Mouse (Mus musculus): ENCODE data around the gene Serpina3n. TPM values are rescaled to one million over a fixed set of nuclear protein-coding genes. Genes with fewer than 3 reads are reported as not detected.
"Not testable (repeated sequence)": the region's sequence is repeated elsewhere in the genome, so short reads cannot be mapped to it uniquely, and the experiment has no call there.

Serpina3n gene
- total and polyA plus RNA-seq, 2 experiments from 2014 or later: 6.7 to 12.1 TPM

- TF ChIP-seq CTCF (IDR thresholded peaks at IDR 0.05; ENCODE audit: low read depth): no peak
- no peak overlapping the region for H3K4me3 ChIP-seq (ENCODE audit: low read length)
- no peak overlapping the region for H3K4me2 ChIP-seq (ENCODE audit: low read depth, low read length)
- no peaks in the 10 kb centered on the region for H3K4me1 ChIP-seq (ENCODE audit: insufficient read depth, low read length)
- H3K27ac ChIP-seq: no peak overlapping the region
- no peaks in the 10 kb centered on the region for H3K27me3 ChIP-seq (ENCODE audit: insufficient read depth, low read length)
- no peak overlapping the region for H3K9ac ChIP-seq (replicated peaks; ENCODE audit: low read length)
- ATAC-seq (no peak), DNase-seq (ENCODE audit: low spot score) (no peak)
- no peaks in the 10 kb centered on the region for H3K9me3 ChIP-seq (ENCODE audit: low read length)
- no peaks in the 10 kb centered on the region for H3K36me3 ChIP-seq (ENCODE audit: insufficient read depth, low read length)
Observed at GRCm38 (mm10) chr12:104388477-104388876, 18.1 kb upstream of the Serpina3n start.

GRCm38 (mm10) chr12:104391057-104391456 lies 15.5 kb upstream of the Serpina3n start:
- not testable (repeated sequence) for H3K36me3 ChIP-seq (ENCODE audit: insufficient read depth, low read length); H3K9me3 ChIP-seq (ENCODE audit: low read length); ATAC-seq; H3K4me2 ChIP-seq (ENCODE audit: low read depth, low read length); H3K27me3 ChIP-seq (ENCODE audit: insufficient read depth, low read length); H3K9ac ChIP-seq (replicated peaks; ENCODE audit: low read length); H3K27ac ChIP-seq; H3K4me1 ChIP-seq (ENCODE audit: insufficient read depth, low read length); DNase-seq (ENCODE audit: low spot score); H3K4me3 ChIP-seq (ENCODE audit: low read length)
- 77% methylated on average over 2 of the region's 2 CpGs for WGBS

- Histone ChIP-seq H3K4me3 (ENCODE audit: low read length) (no peak overlapping the region), H3K4me2 (ENCODE audit: low read depth, low read length) (no peak overlapping the region), H3K36me3 (ENCODE audit: insufficient read depth, low read length) (no peaks in the 10 kb centered on the region), H3K9me3 (ENCODE audit: low read length) (no peaks in the 10 kb centered on the region), H3K4me1 (ENCODE audit: insufficient read depth, low read length) (no peaks in the 10 kb centered on the region), H3K27me3 (ENCODE audit: insufficient read depth, low read length) (no peaks in the 10 kb centered on the region), H3K9ac (replicated peaks; ENCODE audit: low read length) (no peak overlapping the region), H3K27ac (no peak overlapping the region)
- TF ChIP-seq CTCF (IDR thresholded peaks at IDR 0.05; ENCODE audit: low read depth): no peak
- no peak for DNase-seq (ENCODE audit: low spot score)
- WGBS: 80% methylated on average over 5 of the region's 5 CpGs
- no peak for ATAC-seq
Observed at GRCm38 (mm10) chr12:104403968-104404367, 2.6 kb upstream of the Serpina3n start.

DNA sequence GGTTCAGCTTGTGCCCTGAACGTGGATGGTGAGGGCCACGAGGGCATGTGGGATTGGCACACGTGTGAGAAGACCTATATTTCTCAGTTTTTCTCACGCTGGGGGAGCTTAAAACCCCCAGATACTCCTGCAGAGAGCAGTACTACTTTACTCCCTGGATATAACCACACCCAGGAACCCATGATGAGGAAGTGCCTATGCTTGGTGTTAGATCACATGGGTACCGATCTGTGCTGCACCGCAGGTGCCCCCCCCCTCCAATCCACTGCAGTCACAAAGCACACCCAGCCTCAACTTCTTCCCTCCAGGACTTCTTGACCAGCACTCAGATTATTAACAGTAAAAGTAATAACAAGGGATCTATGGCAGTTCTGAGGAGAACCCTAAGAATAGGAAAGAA lies 6.0 kb downstream of the Serpina3n start:
- 86% methylated on average over 6 of the region's 6 CpGs for WGBS

DNA sequence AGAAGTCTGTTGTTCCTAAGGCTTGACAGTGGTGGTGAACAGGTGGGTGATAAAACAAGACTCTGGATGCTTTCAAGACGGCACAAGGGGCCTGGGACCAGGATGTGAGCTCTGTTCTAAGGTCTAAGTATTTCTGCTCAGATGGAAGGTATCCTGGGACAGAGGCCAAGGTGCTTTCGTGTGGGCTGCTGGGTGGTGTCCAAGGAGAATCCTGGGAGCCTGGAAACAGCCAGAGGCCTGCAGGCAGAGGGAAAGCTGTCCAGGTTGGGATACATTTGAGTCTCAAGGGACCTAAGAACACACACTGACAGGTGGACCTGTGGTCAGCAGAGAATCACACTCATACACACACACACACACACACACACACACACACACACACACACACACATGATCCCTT lies 8.0 kb downstream of the Serpina3n start:
- no peak overlapping the region for H3K4me2 ChIP-seq (ENCODE audit: low read depth, low read length)
- no peak overlapping the region for H3K9ac ChIP-seq (replicated peaks; ENCODE audit: low read length)
- WGBS: 41% methylated on average over 2 of the region's 2 CpGs
- no peak overlapping the region for H3K27ac ChIP-seq
- ATAC-seq (no peak), DNase-seq (ENCODE audit: low spot score) (no peak)
- no peaks in the 10 kb centered on the region for H3K4me1 ChIP-seq (ENCODE audit: insufficient read depth, low read length)
- no peak overlapping the region for H3K4me3 ChIP-seq (ENCODE audit: low read length)
- H3K36me3 ChIP-seq (ENCODE audit: insufficient read depth, low read length): no peaks in the 10 kb centered on the region
- no peak for TF ChIP-seq CTCF (IDR thresholded peaks at IDR 0.05; ENCODE audit: low read depth)
- no peaks in the 10 kb centered on the region for H3K9me3 ChIP-seq (ENCODE audit: low read length)
- no peaks in the 10 kb centered on the region for H3K27me3 ChIP-seq (ENCODE audit: insufficient read depth, low read length)

More for the DNA sequence above, 6.0 kb downstream of the Serpina3n start:
- no peak for TF ChIP-seq CTCF (IDR thresholded peaks at IDR 0.05; ENCODE audit: low read depth)
- Histone ChIP-seq H3K9me3 (ENCODE audit: low read length) (no peaks in the 10 kb centered on the region), H3K4me1 (ENCODE audit: insufficient read depth, low read length) (no peaks in the 10 kb centered on the region), H3K27ac (no peak overlapping the region), H3K4me2 (ENCODE audit: low read depth, low read length) (no peak overlapping the region), H3K9ac (replicated peaks; ENCODE audit: low read length) (no peak overlapping the region), H3K36me3 (ENCODE audit: insufficient read depth, low read length) (no peaks in the 10 kb centered on the region), H3K27me3 (ENCODE audit: insufficient read depth, low read length) (no peaks in the 10 kb centered on the region), H3K4me3 (ENCODE audit: low read length) (no peak overlapping the region)
- ATAC-seq (no peak), DNase-seq (ENCODE audit: low spot score) (no peak)

DNA sequence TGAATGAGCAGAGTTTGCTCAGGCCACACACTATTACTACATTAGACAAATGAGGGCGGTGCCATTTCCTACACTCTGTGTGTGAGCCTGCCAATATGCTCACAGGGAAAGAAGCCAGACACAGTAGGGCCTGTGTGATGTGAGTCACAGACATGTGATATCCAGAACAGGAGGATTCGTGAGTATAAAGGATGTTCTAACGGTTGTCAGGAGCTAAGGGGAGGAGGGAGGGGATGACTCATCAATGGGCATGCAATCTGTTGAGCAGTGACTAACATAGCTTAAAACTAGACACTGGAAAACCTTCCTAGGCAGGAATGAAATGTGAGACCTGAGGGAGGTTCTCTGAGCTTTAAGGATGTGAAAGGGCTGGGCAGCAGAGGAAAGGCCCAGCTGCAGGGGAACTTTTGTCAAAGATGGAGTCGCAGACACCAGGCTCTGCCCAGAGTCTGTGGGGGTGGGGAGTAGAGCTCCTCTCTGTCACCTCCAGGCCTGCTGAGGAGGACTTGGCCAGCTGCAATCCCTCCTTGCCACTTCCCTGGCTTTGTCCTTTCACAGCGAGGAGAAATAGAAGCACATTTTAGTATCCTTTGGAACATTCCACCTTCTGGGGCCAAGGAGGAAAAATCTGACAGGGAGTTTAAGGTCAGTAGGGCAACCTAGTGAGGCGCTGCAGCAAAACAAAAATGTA lies 9.2 kb downstream of the Serpina3n start:
- Histone ChIP-seq H3K27me3 (ENCODE audit: insufficient read depth, low read length) (no peaks in the 10 kb centered on the region), H3K4me2 (ENCODE audit: low read depth, low read length) (no peak overlapping the region), H3K9ac (replicated peaks; ENCODE audit: low read length) (no peak overlapping the region), H3K4me1 (ENCODE audit: insufficient read depth, low read length) (no peaks in the 10 kb centered on the region), H3K4me3 (ENCODE audit: low read length) (no peak overlapping the region), H3K36me3 (ENCODE audit: insufficient read depth, low read length) (no peaks in the 10 kb centered on the region), H3K27ac (no peak overlapping the region), H3K9me3 (ENCODE audit: low read length) (no peaks in the 10 kb centered on the region)
- no peak for TF ChIP-seq CTCF (IDR thresholded peaks at IDR 0.05; ENCODE audit: low read depth)
- DNase-seq (ENCODE audit: low spot score) (peak; percentile 57), ATAC-seq (peak; percentile 68)
- 46% methylated on average over 6 of the region's 6 CpGs for WGBS

DNA sequence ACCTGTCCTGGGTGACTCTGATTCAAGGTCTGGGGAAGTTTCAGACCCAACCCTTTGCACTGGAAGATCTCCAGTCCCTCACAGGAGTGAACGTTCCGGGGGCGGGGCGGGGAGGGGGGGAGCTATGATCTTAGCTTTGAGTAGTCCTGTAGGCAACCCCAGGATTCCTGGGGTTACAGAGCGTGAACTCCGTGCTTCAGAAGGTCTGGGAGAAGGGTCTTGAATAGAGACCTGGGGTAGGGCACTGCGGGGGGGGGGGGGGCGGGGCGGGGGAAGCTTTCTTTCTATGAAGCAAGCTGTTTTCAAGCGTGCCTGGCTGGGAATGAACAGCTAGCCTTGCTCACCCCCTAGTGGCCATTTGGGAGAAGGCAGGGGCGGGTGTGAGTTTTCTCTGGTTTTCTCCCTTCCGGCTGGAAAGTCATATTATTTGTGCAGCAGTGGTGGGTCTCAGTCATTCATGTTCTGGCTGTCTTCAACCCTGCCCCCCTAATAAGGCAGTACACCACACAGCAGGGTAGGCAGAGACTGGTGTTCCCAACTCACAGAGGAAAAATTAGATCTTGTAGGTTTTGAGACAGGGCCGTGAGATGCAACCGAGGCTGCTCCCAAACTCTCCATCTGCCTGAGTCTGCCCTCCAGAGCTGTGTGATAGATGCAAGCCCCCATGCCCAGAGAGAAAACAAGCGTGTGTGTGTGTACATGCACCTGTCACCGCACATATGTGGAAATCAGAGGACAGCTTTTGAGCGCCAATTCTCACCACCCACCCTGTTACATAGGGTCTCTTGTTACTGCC lies 12.0 kb downstream of the Serpina3n start:
- Histone ChIP-seq H3K4me3 (ENCODE audit: low read length) (peak overlapping the region; percentile 26), H3K4me1 (ENCODE audit: insufficient read depth, low read length) (no peaks in the 10 kb centered on the region), H3K27ac (peak overlapping the region; percentile 51; the same call in 1 of the 2 replicates), H3K27me3 (ENCODE audit: insufficient read depth, low read length) (no peaks in the 10 kb centered on the region), H3K4me2 (ENCODE audit: low read depth, low read length) (peak overlapping the region; percentile 53), H3K9ac (replicated peaks; ENCODE audit: low read length) (no peak overlapping the region), H3K9me3 (ENCODE audit: low read length) (no peaks in the 10 kb centered on the region), H3K36me3 (ENCODE audit: insufficient read depth, low read length) (no peaks in the 10 kb centered on the region)
- WGBS: 19% methylated on average over 14 of the region's 17 CpGs
- DNase-seq (ENCODE audit: low spot score) (peak; percentile 93), ATAC-seq (peak; percentile 83)
- TF ChIP-seq CTCF (IDR thresholded peaks at IDR 0.05; ENCODE audit: low read depth): peak; percentile 88
